Mouse (Mus musculus) brain, embryonic 14.5 days (tissue): ENCODE measurements around the gene Rce1.

Source experiments
- CTCF ChIP-seq: fragments of 200-500 bp; IDR thresholded peaks from 2 replicates; pipeline ENCODE4 v1.5.1; 2012; ENCODE audit warnings: inconsistent platforms, mild to moderate bottlenecking, moderate library complexity, borderline replicate concordance; ENCODE audit not compliant: insufficient read depth, insufficient read length; ENCODE audit errors: extremely low read depth
- POLR2A ChIP-seq: fragments of 200-500 bp; IDR thresholded peaks from 2 replicates; pipeline ENCODE4 v1.6.1; 2012; ENCODE audit warnings: mild to moderate bottlenecking, inconsistent platforms, borderline replicate concordance; ENCODE audit not compliant: poor library complexity, insufficient read depth, insufficient read length, severe bottlenecking; ENCODE audit errors: extremely low read depth

DNA sequence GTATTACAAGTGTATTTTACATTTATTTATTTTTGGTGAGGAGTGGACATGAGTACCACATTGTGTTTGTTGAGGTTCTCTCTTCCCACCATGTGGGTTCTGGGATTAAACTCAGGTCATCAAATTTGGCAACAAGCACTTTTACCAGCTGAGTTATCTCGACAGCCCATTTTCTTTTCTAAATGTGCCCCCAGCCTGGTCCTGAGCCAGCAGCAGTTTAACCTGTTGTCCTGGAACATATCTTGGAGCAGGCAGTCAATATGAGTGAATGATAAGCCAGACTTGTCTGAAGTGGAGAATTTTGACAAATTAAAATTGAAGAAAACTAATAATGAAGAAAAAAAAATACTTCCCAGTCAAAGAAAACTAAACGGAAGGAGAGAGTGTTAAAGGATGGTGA, 29.4 kb downstream of the Rce1 start:
- TF ChIP-seq CTCF = no peak
- no peak for TF ChIP-seq POLR2A
